Mouse (Mus musculus) spleen, postnatal 10 days (tissue): ENCODE results near the gene Ubash3a.

Source experiments
- DNase-seq, 2 experiments: peaks; one replicate each; pipeline ENCODE4 v3.0.0; 2021 to 2022; ENCODE audit warnings: low spot score in 2 of 2

The Ubash3a gene

GRCm38 (mm10) chr17:31207771-31208334 is at the start of gene Ubash3a:
Gene Ubash3a (plus strand): TSS chr17:31207873.
- peak in 1 of 2 experiments; percentile 44 for DNase-seq

GRCm38 (mm10) chr17:31157921-31158320 is 49.8 kb upstream of the Ubash3a start:
- no peak for DNase-seq

GRCm38 (mm10) chr17:31160291-31160690 is 47.4 kb upstream of the Ubash3a start:
- DNase-seq: no peak

GRCm38 (mm10) chr17:31162607-31163006 is 45.1 kb upstream of the Ubash3a start:
- DNase-seq: no peak

GRCm38 (mm10) chr17:31163821-31164220 is 43.9 kb upstream of the Ubash3a start:
- no peak for DNase-seq

GRCm38 (mm10) chr17:31165127-31165526 is 42.5 kb upstream of the Ubash3a start, which contains the start of gene Tff1:
Gene Tff1 (minus strand): TSS chr17:31165277.
- no peak for DNase-seq

GRCm38 (mm10) chr17:31169796-31170195 is 37.9 kb upstream of the Ubash3a start:
- no peak for DNase-seq

- no peak for DNase-seq
Observed at GRCm38 (mm10) chr17:31176321-31176720, 31.4 kb upstream of the Ubash3a start.

GRCm38 (mm10) chr17:31181490-31181889 is 26.2 kb upstream of the Ubash3a start:
- no peak for DNase-seq

GRCm38 (mm10) chr17:31183180-31183974 is 24.3 kb upstream of the Ubash3a start:
- DNase-seq: no peak

- DNase-seq: no peak
Observed at GRCm38 (mm10) chr17:31184269-31184990, 23.2 kb upstream of the Ubash3a start.

- DNase-seq: peak; percentile 42 to 78
Observed at GRCm38 (mm10) chr17:31187370-31187769, 20.3 kb upstream of the Ubash3a start.

- no peak for DNase-seq
Observed at GRCm38 (mm10) chr17:31191825-31192224, 15.8 kb upstream of the Ubash3a start.

GRCm38 (mm10) chr17:31192663-31193062 is 15.0 kb upstream of the Ubash3a start:
- no peak for DNase-seq

- DNase-seq: no peak
Observed at GRCm38 (mm10) chr17:31193360-31193759, 14.3 kb upstream of the Ubash3a start.

- DNase-seq: no peak
Observed at GRCm38 (mm10) chr17:31195207-31195606, 12.5 kb upstream of the Ubash3a start.

GRCm38 (mm10) chr17:31196283-31196682 is 11.4 kb upstream of the Ubash3a start:
- no peak for DNase-seq

- no peak for DNase-seq
Observed at GRCm38 (mm10) chr17:31198877-31199276, 8.8 kb upstream of the Ubash3a start, which contains the start of gene Tmprss3. Gene Tmprss3 (minus strand): TSS chr17:31198977.

GRCm38 (mm10) chr17:31208654-31209053 is 981 bp downstream of the Ubash3a start:
- no peak for DNase-seq

GRCm38 (mm10) chr17:31209376-31209930 is 1.8 kb downstream of the Ubash3a start:
- DNase-seq: no peak

- no peak for DNase-seq
Observed at GRCm38 (mm10) chr17:31210299-31210698, 2.6 kb downstream of the Ubash3a start.

GRCm38 (mm10) chr17:31211881-31212280 is 4.2 kb downstream of the Ubash3a start:
- no peak for DNase-seq
